Mouse (Mus musculus): Measurements from ENCODE around the gene Dut. TPM values are rescaled to one million over a fixed set of nuclear protein-coding genes. Genes with fewer than 3 reads are reported as not detected.

The Dut gene
- total RNA-seq (2014; rRNA removed) (13.4 and 16.8 TPM in 2 replicates), polyA plus RNA-seq (2012; rRNA removed) (8.6 and 10.9 TPM in 2 replicates)

DNA sequence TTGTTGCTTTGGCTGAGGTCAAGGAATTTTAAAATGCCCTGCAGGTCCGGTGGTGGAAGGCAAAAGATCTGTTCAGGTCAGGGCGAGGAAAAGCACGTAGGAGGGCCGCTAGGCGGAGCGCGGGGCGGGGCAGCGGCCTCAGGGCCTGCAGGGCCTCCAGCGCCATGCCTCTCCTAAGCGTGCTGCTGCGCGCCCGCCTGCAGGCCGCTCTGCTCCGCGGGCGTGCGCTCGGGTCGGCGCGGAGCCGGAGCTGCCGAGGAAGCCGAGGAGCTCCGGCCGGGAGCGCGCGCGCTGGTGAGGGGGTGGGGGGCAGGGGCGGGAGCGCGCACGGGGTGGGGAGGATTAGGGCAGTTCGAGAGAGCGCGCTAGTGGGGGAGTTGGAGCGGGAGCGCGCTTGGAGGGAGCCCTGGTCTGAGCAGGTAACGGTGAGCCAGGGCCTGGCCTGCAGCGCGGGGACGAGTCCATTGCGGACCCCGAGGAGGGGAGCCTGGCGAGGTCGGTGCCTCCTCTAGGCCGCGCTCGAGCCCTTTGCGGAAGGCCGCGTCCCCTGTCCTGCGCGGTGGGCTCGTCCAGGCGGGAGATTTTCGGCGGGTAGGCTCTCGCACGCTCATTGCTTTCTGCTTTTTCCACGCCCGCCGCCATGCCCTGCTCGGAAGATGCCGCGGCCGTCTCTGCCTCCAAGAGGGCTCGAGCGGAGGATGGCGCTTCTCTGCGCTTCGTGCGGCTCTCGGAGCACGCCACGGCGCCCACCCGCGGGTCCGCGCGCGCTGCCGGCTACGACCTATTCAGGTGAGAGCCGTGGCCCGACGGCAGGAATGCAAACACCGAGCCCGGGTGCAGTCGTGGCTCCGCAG, at the start of gene Dut:
TSS of gene Dut (plus strand) at position 83 of the 854 bp plus-strand sequence.
- H3K9ac ChIP-seq (ENCODE audit: low read depth, low read length) = peak within 1 kb of the TSS; percentile 70
- TF ChIP-seq POLR2A (IDR thresholded peaks at IDR 0.05; ENCODE audit: extremely low read depth, insufficient read depth, low read length) = peak; percentile 56; the same call in 1 of the 2 replicates
- TF ChIP-seq CTCF (IDR thresholded peaks at IDR 0.05; ENCODE audit: low read depth, low read length) = peak; percentile 59
- no peaks in the 10 kb centered on the region for H3K79me2 ChIP-seq (ENCODE audit: control insufficient read depth, insufficient read depth, low read length)
- WGBS = under 1% methylated on average over 96 of the region's 96 CpGs
- H3K27me3 ChIP-seq (ENCODE audit: control insufficient read depth, insufficient read depth, low read length) = no peaks in the 10 kb centered on the region
- DNase-seq (ENCODE audit: extremely low read depth, low read depth, low spot score) = peak; percentile 91
- peaks cover 7% of the 10 kb centered on the region for H3K4me1 ChIP-seq (ENCODE audit: control insufficient read depth, insufficient read depth, low read length)
- H3K36me3 ChIP-seq (ENCODE audit: control insufficient read depth, insufficient read depth, low read length) = no peaks in the 10 kb centered on the region
- H3K4me3 ChIP-seq (ENCODE audit: insufficient read depth, low read depth, low read length) = peak within 1 kb of the TSS; percentile 70
- H3K27ac ChIP-seq (replicated peaks; ENCODE audit: insufficient read depth, low read depth, low read length) = peak within 1 kb of the TSS; percentile 18; the same call in 1 of the 2 replicates

DNA sequence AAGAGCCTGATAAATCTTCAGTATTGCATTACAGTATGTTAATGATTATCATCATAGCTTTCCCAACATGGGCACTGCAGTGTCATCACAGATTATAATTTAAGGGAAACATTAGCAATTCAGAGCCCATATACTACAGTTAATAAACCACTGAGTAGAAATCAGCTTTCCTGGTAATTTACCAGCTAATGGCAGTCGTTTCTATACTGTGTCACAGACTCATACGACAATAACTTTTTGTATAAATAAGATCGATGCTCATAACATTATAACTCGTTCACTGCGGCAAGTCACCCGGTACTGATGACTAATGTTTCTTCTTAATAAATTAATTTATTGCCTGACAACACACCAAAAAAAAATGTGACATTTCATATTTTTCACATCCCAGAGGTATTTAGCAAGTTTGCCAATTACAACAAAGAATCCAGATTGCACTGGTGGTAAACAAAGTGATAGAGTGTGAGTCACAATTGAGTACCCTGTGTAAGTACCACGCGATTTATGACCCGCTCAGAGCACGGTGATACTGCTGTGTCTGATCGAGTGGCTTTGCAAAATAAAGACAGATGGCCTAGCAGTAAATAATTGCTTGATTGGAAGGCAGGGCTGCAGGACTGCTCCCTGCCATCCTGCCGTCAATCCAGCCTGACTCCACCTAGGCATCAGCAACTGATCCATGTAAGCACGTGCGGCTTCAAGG, 37.9 kb upstream of the Dut start:
- Histone ChIP-seq H3K27ac (replicated peaks; ENCODE audit: insufficient read depth, low read depth, low read length) (no peak overlapping the region), H3K79me2 (ENCODE audit: control insufficient read depth, insufficient read depth, low read length) (no peaks in the 10 kb centered on the region), H3K4me1 (ENCODE audit: control insufficient read depth, insufficient read depth, low read length) (no peaks in the 10 kb centered on the region), H3K27me3 (ENCODE audit: control insufficient read depth, insufficient read depth, low read length) (no peaks in the 10 kb centered on the region; the same call in 1 of the 2 replicates), H3K4me3 (ENCODE audit: insufficient read depth, low read depth, low read length) (no peak overlapping the region), H3K9ac (ENCODE audit: low read depth, low read length) (no peak overlapping the region), H3K36me3 (ENCODE audit: control insufficient read depth, insufficient read depth, low read length) (no peaks in the 10 kb centered on the region)
- 85% methylated on average over 14 of the region's 14 CpGs for WGBS
- TF ChIP-seq POLR2A (IDR thresholded peaks at IDR 0.05; ENCODE audit: extremely low read depth, insufficient read depth, low read length) (no peak), CTCF (IDR thresholded peaks at IDR 0.05; ENCODE audit: low read depth, low read length) (no peak)
- no peak for DNase-seq (ENCODE audit: extremely low read depth, low read depth, low spot score)

DNA sequence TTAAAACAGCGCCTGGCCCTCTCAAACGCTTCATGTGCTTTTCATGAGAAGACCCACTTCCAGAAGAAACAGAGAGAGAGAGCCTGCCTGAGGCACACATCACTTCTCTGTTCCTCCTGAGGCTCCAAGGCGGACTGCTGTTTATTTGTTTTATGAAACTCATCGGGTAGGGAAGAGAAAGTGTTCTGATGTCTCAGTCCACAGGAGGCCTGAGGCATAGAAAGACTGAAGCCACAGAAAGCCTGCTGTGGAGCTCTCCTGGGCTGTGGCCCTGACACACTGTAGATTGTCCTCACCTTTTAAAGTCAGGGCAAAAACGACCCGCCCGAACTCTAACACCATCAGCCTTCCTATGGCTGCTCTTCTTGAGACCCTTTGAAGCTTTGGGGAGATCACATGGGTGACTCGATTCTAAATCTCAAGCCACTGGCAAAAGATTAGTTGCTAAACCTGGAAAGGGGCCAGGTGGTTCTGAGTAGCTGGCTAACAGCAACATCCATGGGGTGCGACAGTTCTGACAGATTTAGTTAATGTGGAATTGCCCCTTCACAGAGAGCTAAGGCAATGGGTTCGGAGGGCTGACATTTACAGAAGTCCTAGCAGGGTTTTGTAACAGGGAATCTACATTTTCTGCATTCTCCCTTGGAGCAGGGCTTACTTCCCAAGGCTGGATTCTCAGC, 35.0 kb upstream of the Dut start:
- no peaks in the 10 kb centered on the region for H3K4me1 ChIP-seq (ENCODE audit: control insufficient read depth, insufficient read depth, low read length)
- no peak for DNase-seq (ENCODE audit: extremely low read depth, low read depth, low spot score)
- no peak overlapping the region for H3K9ac ChIP-seq (ENCODE audit: low read depth, low read length)
- WGBS = 73% methylated on average over 10 of the region's 10 CpGs
- H3K36me3 ChIP-seq (ENCODE audit: control insufficient read depth, insufficient read depth, low read length) = no peaks in the 10 kb centered on the region
- H3K79me2 ChIP-seq (ENCODE audit: control insufficient read depth, insufficient read depth, low read length) = no peaks in the 10 kb centered on the region
- H3K27me3 ChIP-seq (ENCODE audit: control insufficient read depth, insufficient read depth, low read length) = no peaks in the 10 kb centered on the region; the same call in 1 of the 2 replicates
- TF ChIP-seq POLR2A (IDR thresholded peaks at IDR 0.05; ENCODE audit: extremely low read depth, insufficient read depth, low read length) (no peak), CTCF (IDR thresholded peaks at IDR 0.05; ENCODE audit: low read depth, low read length) (no peak)
- no peak overlapping the region for H3K4me3 ChIP-seq (ENCODE audit: insufficient read depth, low read depth, low read length)
- no peak overlapping the region for H3K27ac ChIP-seq (replicated peaks; ENCODE audit: insufficient read depth, low read depth, low read length)

DNA sequence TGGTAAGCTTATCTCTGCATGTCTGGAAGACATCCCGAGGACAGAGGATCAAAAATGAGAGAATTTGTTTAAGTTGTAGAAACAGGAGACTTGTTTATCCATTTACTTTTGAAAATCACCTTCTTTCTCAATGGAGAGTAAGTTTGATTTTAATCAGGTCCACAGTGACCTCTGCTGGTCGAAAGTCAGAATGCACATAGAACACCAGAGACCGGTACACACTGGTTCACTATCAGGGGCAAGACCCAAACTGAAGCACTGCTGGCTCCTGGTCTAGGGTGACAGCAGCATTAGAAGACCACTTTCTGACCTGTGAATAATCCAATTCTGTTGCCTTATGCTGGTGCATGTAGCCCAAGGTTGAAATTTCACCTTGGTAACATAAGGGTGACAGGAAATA, 32.4 kb upstream of the Dut start:
- no peaks in the 10 kb centered on the region for H3K27me3 ChIP-seq (ENCODE audit: control insufficient read depth, insufficient read depth, low read length)
- H3K27ac ChIP-seq (replicated peaks; ENCODE audit: insufficient read depth, low read depth, low read length) = no peak overlapping the region
- DNase-seq (ENCODE audit: extremely low read depth, low read depth, low spot score) = peak; percentile 39
- no peaks in the 10 kb centered on the region for H3K36me3 ChIP-seq (ENCODE audit: control insufficient read depth, insufficient read depth, low read length)
- no peaks in the 10 kb centered on the region for H3K4me1 ChIP-seq (ENCODE audit: control insufficient read depth, insufficient read depth, low read length)
- 2% methylated on average over 3 of the region's 3 CpGs for WGBS
- H3K79me2 ChIP-seq (ENCODE audit: control insufficient read depth, insufficient read depth, low read length) = no peaks in the 10 kb centered on the region
- H3K9ac ChIP-seq (ENCODE audit: low read depth, low read length) = no peak overlapping the region; the same call in 1 of the 2 replicates
- peak; percentile 52 for TF ChIP-seq CTCF (IDR thresholded peaks at IDR 0.05; ENCODE audit: low read depth, low read length)
- no peak for TF ChIP-seq POLR2A (IDR thresholded peaks at IDR 0.05; ENCODE audit: extremely low read depth, insufficient read depth, low read length)
- no peak overlapping the region for H3K4me3 ChIP-seq (ENCODE audit: insufficient read depth, low read depth, low read length)

DNA sequence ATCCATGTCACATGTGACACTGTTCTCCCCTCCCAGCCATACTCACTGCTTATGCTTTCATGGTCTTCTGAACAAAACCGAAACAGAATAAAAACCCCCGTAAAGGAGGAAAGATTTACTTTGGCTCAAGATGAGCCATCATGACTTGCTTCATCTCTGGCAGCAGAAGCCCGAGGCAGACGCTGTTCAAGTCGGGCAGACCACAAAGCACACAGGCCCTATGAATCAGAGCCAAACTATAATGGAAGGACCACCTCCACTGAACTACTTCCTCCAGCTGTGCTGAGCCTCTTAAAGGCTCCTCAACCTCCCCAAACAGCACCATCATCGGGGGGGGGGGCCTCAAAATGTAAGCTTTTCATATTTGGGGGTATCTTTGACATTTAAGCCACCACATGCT, 29.7 kb upstream of the Dut start:
- no peak for DNase-seq (ENCODE audit: extremely low read depth, low read depth, low spot score)
- Histone ChIP-seq H3K4me3 (ENCODE audit: insufficient read depth, low read depth, low read length) (no peak overlapping the region), H3K79me2 (ENCODE audit: control insufficient read depth, insufficient read depth, low read length) (no peaks in the 10 kb centered on the region), H3K27me3 (ENCODE audit: control insufficient read depth, insufficient read depth, low read length) (no peaks in the 10 kb centered on the region), H3K4me1 (ENCODE audit: control insufficient read depth, insufficient read depth, low read length) (no peaks in the 10 kb centered on the region), H3K36me3 (ENCODE audit: control insufficient read depth, insufficient read depth, low read length) (no peaks in the 10 kb centered on the region), H3K9ac (ENCODE audit: low read depth, low read length) (no peak overlapping the region), H3K27ac (replicated peaks; ENCODE audit: insufficient read depth, low read depth, low read length) (no peak overlapping the region)
- WGBS = 72% methylated on average over 6 of the region's 6 CpGs
- TF ChIP-seq CTCF (IDR thresholded peaks at IDR 0.05; ENCODE audit: low read depth, low read length) (no peak), POLR2A (IDR thresholded peaks at IDR 0.05; ENCODE audit: extremely low read depth, insufficient read depth, low read length) (no peak)

All from liver, adult 2 months (tissue).